Mouse (Mus musculus): ENCODE results near the gene Shisa3. TPM values are rescaled to one million over a fixed set of nuclear protein-coding genes. Genes with fewer than 3 reads are reported as not detected.
A peak's percentile ranks its signal among the peaks of the same experiment; 100 is the strongest.

Shisa3 gene
- total RNA-seq, 1 experiment = 0.76 TPM

- H3K27ac ChIP-seq (ENCODE audit: insufficient read depth, low read depth, low read length, poor library complexity, severe bottlenecking) = peak overlapping the region; percentile 86
- peak overlapping the region; percentile 20 to 33 for H3K4me3 ChIP-seq (ENCODE audit: insufficient read depth in 1 of 2, low read depth in 1 of 2, low read length in 2 of 2, poor library complexity in 1 of 2, severe bottlenecking in 1 of 2)
- no peaks in the 10 kb centered on the region for H3K9me3 ChIP-seq (ENCODE audit: control insufficient read depth, insufficient read depth, low read depth, low read length)
- no peak for DNase-seq (ENCODE audit: low read depth, low spot score)
- H3K9ac ChIP-seq (ENCODE audit: insufficient read depth, low read depth, low read length, poor library complexity, severe bottlenecking) = no peak overlapping the region
- no peaks in the 10 kb centered on the region for H3K36me3 ChIP-seq (ENCODE audit: control insufficient read depth, insufficient read depth, low read length, poor library complexity, severe bottlenecking)
- no peak for TF ChIP-seq CHD2 (IDR thresholded peaks at IDR 0.05; ENCODE audit: low read depth, low read length)
- TF ChIP-seq ZNF384 (IDR thresholded peaks at IDR 0.05; ENCODE audit: low read depth, low read length) = no peak
- TF ChIP-seq ZC3H11A (IDR thresholded peaks at IDR 0.05; ENCODE audit: borderline replicate concordance, low read depth, low read length) = no peak
- no peak for TF ChIP-seq MAFK (IDR thresholded peaks at IDR 0.05; ENCODE audit: insufficient read depth, low read depth, low read length)
- no peak for TF ChIP-seq HCFC1 (IDR thresholded peaks at IDR 0.05; ENCODE audit: borderline replicate concordance, insufficient read depth, low read length)
- peaks cover 4 to 5% of the 10 kb centered on the region in 2 experiments; a peak in 3 of 4 replicates for H3K4me1 ChIP-seq (ENCODE audit: control insufficient read depth in 2 of 2, insufficient read depth in 2 of 2, low read length in 2 of 2, poor library complexity in 1 of 2)
- in situ Hi-C loops (cut with MboI; ENCODE audit: low sequenced_read_pairs in 2 of 2, unreplicated experiment in 2 of 2) = no loop called here
Measured at GRCm38 (mm10) chr5:67633831-67634268, 26.2 kb downstream of the Shisa3 start.

- no peak overlapping the region for H3K9ac ChIP-seq (ENCODE audit: insufficient read depth, low read depth, low read length, poor library complexity, severe bottlenecking)
- H3K36me3 ChIP-seq (ENCODE audit: control insufficient read depth, insufficient read depth, low read length, poor library complexity, severe bottlenecking) = no peaks in the 10 kb centered on the region
- H3K4me1 ChIP-seq (ENCODE audit: control insufficient read depth in 2 of 2, insufficient read depth in 2 of 2, low read length in 2 of 2, poor library complexity in 1 of 2) = peaks cover 4 to 5% of the 10 kb centered on the region in 2 experiments; a peak in 3 of 4 replicates
- no peak for DNase-seq (ENCODE audit: low read depth, low spot score)
- in situ Hi-C loops (cut with MboI; ENCODE audit: low sequenced_read_pairs in 2 of 2, unreplicated experiment in 2 of 2) = no loop called here
- peak overlapping the region; percentile 7 to 33; a peak in 2 of 4 replicates for H3K4me3 ChIP-seq (ENCODE audit: insufficient read depth in 1 of 2, low read depth in 1 of 2, low read length in 2 of 2, poor library complexity in 1 of 2, severe bottlenecking in 1 of 2)
- no peaks in the 10 kb centered on the region for H3K9me3 ChIP-seq (ENCODE audit: control insufficient read depth, insufficient read depth, low read depth, low read length)
- TF ChIP-seq HCFC1 (IDR thresholded peaks at IDR 0.05; ENCODE audit: borderline replicate concordance, insufficient read depth, low read length) = no peak
- TF ChIP-seq ZC3H11A (IDR thresholded peaks at IDR 0.05; ENCODE audit: borderline replicate concordance, low read depth, low read length) = no peak
- TF ChIP-seq MAFK (IDR thresholded peaks at IDR 0.05; ENCODE audit: insufficient read depth, low read depth, low read length) = no peak
- TF ChIP-seq CHD2 (IDR thresholded peaks at IDR 0.05; ENCODE audit: low read depth, low read length) = no peak
- TF ChIP-seq ZNF384 (IDR thresholded peaks at IDR 0.05; ENCODE audit: low read depth, low read length) = no peak
- no peak overlapping the region; the same call in 1 of the 2 replicates for H3K27ac ChIP-seq (ENCODE audit: insufficient read depth, low read depth, low read length, poor library complexity, severe bottlenecking)
Measured at GRCm38 (mm10) chr5:67634339-67634738, 26.7 kb downstream of the Shisa3 start.

- in situ Hi-C loops (cut with MboI; ENCODE audit: low sequenced_read_pairs in 2 of 2, unreplicated experiment in 2 of 2) = no loop called here
- TF ChIP-seq CHD2 (IDR thresholded peaks at IDR 0.05; ENCODE audit: low read depth, low read length) = no peak
- no peak for TF ChIP-seq ZNF384 (IDR thresholded peaks at IDR 0.05; ENCODE audit: low read depth, low read length)
- Histone ChIP-seq H3K9ac (ENCODE audit: insufficient read depth, low read depth, low read length, poor library complexity, severe bottlenecking) (no peak overlapping the region), H3K27ac (ENCODE audit: insufficient read depth, low read depth, low read length, poor library complexity, severe bottlenecking) (no peak overlapping the region), H3K9me3 (ENCODE audit: control insufficient read depth, insufficient read depth, low read depth, low read length) (no peaks in the 10 kb centered on the region), H3K36me3 (ENCODE audit: control insufficient read depth, insufficient read depth, low read length, poor library complexity, severe bottlenecking) (0 out of 2 replicates have a peak, but pooled peaks cover under 1% of the 10 kb centered on the region), H3K4me3 (ENCODE audit: insufficient read depth in 1 of 2, low read depth in 1 of 2, low read length in 2 of 2, poor library complexity in 1 of 2, severe bottlenecking in 1 of 2) (no peak overlapping the region), H3K4me1 (ENCODE audit: control insufficient read depth in 2 of 2, insufficient read depth in 2 of 2, low read length in 2 of 2, poor library complexity in 1 of 2) (no peaks in the 10 kb centered on the region)
- no peak for DNase-seq (ENCODE audit: low read depth, low spot score)
Measured at GRCm38 (mm10) chr5:67640596-67641312, 33.1 kb downstream of the Shisa3 start.

- TF ChIP-seq ZNF384 (IDR thresholded peaks at IDR 0.05; ENCODE audit: low read depth, low read length) = no peak
- TF ChIP-seq CHD2 (IDR thresholded peaks at IDR 0.05; ENCODE audit: low read depth, low read length) = no peak
- no peak for TF ChIP-seq ZC3H11A (IDR thresholded peaks at IDR 0.05; ENCODE audit: borderline replicate concordance, low read depth, low read length)
- no peak for TF ChIP-seq MAFK (IDR thresholded peaks at IDR 0.05; ENCODE audit: insufficient read depth, low read depth, low read length)
- TF ChIP-seq HCFC1 (IDR thresholded peaks at IDR 0.05; ENCODE audit: borderline replicate concordance, insufficient read depth, low read length) = no peak
Measured at GRCm38 (mm10) chr5:67641406-67642120, 33.9 kb downstream of the Shisa3 start.

More at GRCm38 (mm10) chr5:67641406-67642120, 33.9 kb downstream of the Shisa3 start:
- 0 out of 2 replicates have a peak, but pooled peaks cover 3% of the 10 kb centered on the region for H3K36me3 ChIP-seq (ENCODE audit: control insufficient read depth, insufficient read depth, low read length, poor library complexity, severe bottlenecking)
- no peak for DNase-seq (ENCODE audit: low read depth, low spot score)
- no peak overlapping the region for H3K27ac ChIP-seq (ENCODE audit: insufficient read depth, low read depth, low read length, poor library complexity, severe bottlenecking)
- no peaks in the 10 kb centered on the region for H3K4me1 ChIP-seq (ENCODE audit: control insufficient read depth in 2 of 2, insufficient read depth in 2 of 2, low read length in 2 of 2, poor library complexity in 1 of 2)
- in situ Hi-C loops (cut with MboI; ENCODE audit: low sequenced_read_pairs in 2 of 2, unreplicated experiment in 2 of 2) = no loop called here
- no peak overlapping the region for H3K4me3 ChIP-seq (ENCODE audit: insufficient read depth in 1 of 2, low read depth in 1 of 2, low read length in 2 of 2, poor library complexity in 1 of 2, severe bottlenecking in 1 of 2)
- H3K9ac ChIP-seq (ENCODE audit: insufficient read depth, low read depth, low read length, poor library complexity, severe bottlenecking) = no peak overlapping the region
- H3K9me3 ChIP-seq (ENCODE audit: control insufficient read depth, insufficient read depth, low read depth, low read length) = no peaks in the 10 kb centered on the region

Measured in ES-E14 (cell line).